Mouse (Mus musculus): ENCODE data around the gene Acaca. TPM values are rescaled to one million over a fixed set of nuclear protein-coding genes. Genes with fewer than 3 reads are reported as not detected.

Acaca gene
- polyA plus RNA-seq, 1 experiment: 29.9 TPM

- H3K79me3 ChIP-seq (ENCODE audit: low read depth): no peaks in the 10 kb centered on the region
- no peak for TF ChIP-seq MAX (IDR thresholded peaks at IDR 0.05)
- no peaks in the 10 kb centered on the region for H3K27me3 ChIP-seq (ENCODE audit: control insufficient read depth, insufficient read depth, insufficient read length)
- no peak overlapping the region for H3ac ChIP-seq (ENCODE audit: control insufficient read depth, insufficient read length, low read depth)
- no peak overlapping the region for H3K4me3 ChIP-seq (ENCODE audit: insufficient read depth, poor library complexity, severe bottlenecking)
- peaks cover 65% of the 10 kb centered on the region for H3K36me3 ChIP-seq (ENCODE audit: control insufficient read depth, insufficient read depth)
- no peaks in the 10 kb centered on the region for H3K79me2 ChIP-seq (ENCODE audit: control insufficient read depth, insufficient read depth)
Measured at GRCm38 (mm10) chr11:84270511-84270910, 141.0 kb downstream of the Acaca start.

GRCm38 (mm10) chr11:84271948-84272347 is 142.5 kb downstream of the Acaca start:
- H3K27me3 ChIP-seq (ENCODE audit: control insufficient read depth, insufficient read depth, insufficient read length): no peaks in the 10 kb centered on the region
- no peaks in the 10 kb centered on the region for H3K79me3 ChIP-seq (ENCODE audit: low read depth)
- no peak overlapping the region for H3K4me3 ChIP-seq (ENCODE audit: insufficient read depth, poor library complexity, severe bottlenecking)
- TF ChIP-seq CTCF (IDR thresholded peaks at IDR 0.05; ENCODE audit: control insufficient read depth, insufficient read depth, insufficient read length) (no peak), MYOG (IDR thresholded peaks at IDR 0.05; ENCODE audit: control insufficient read depth, extremely low read depth, insufficient read length) (no peak), FOSL1 (IDR thresholded peaks at IDR 0.05; ENCODE audit: insufficient read depth, low read length, poor library complexity, severe bottlenecking) (no peak), MYOD1 (IDR thresholded peaks at IDR 0.05; ENCODE audit: control insufficient read depth, insufficient read length, low read depth) (no peak), MAX (IDR thresholded peaks at IDR 0.05) (no peak), CEBPB (IDR thresholded peaks at IDR 0.05; ENCODE audit: low read depth) (no peak), USF1 (IDR thresholded peaks at IDR 0.05; ENCODE audit: low read depth) (no peak)
- peaks cover 51% of the 10 kb centered on the region for H3K36me3 ChIP-seq (ENCODE audit: control insufficient read depth, insufficient read depth)
- no peaks in the 10 kb centered on the region for H3K79me2 ChIP-seq (ENCODE audit: control insufficient read depth, insufficient read depth)
- H3ac ChIP-seq (ENCODE audit: control insufficient read depth, insufficient read length, low read depth): no peak overlapping the region

GRCm38 (mm10) chr11:84272574-84272973 is 143.1 kb downstream of the Acaca start:
- Histone ChIP-seq H3ac (ENCODE audit: control insufficient read depth, insufficient read length, low read depth) (no peak overlapping the region), H3K36me3 (ENCODE audit: control insufficient read depth, insufficient read depth) (peaks cover 53% of the 10 kb centered on the region), H3K4me3 (ENCODE audit: insufficient read depth, poor library complexity, severe bottlenecking) (no peak overlapping the region), H3K79me2 (ENCODE audit: control insufficient read depth, insufficient read depth) (no peaks in the 10 kb centered on the region), H3K79me3 (ENCODE audit: low read depth) (no peaks in the 10 kb centered on the region), H3K27me3 (ENCODE audit: control insufficient read depth, insufficient read depth, insufficient read length) (no peaks in the 10 kb centered on the region)
- TF ChIP-seq MAX (IDR thresholded peaks at IDR 0.05) (no peak), FOSL1 (IDR thresholded peaks at IDR 0.05; ENCODE audit: insufficient read depth, low read length, poor library complexity, severe bottlenecking) (no peak), MYOG (IDR thresholded peaks at IDR 0.05; ENCODE audit: control insufficient read depth, extremely low read depth, insufficient read length) (no peak), CTCF (IDR thresholded peaks at IDR 0.05; ENCODE audit: control insufficient read depth, insufficient read depth, insufficient read length) (no peak), CEBPB (IDR thresholded peaks at IDR 0.05; ENCODE audit: low read depth) (no peak), MYOD1 (IDR thresholded peaks at IDR 0.05; ENCODE audit: control insufficient read depth, insufficient read length, low read depth) (no peak), USF1 (IDR thresholded peaks at IDR 0.05; ENCODE audit: low read depth) (no peak)

- TF ChIP-seq MAX (IDR thresholded peaks at IDR 0.05) (no peak), MYOG (IDR thresholded peaks at IDR 0.05; ENCODE audit: control insufficient read depth, extremely low read depth, insufficient read length) (no peak), CEBPB (IDR thresholded peaks at IDR 0.05; ENCODE audit: low read depth) (no peak), CTCF (IDR thresholded peaks at IDR 0.05; ENCODE audit: control insufficient read depth, insufficient read depth, insufficient read length) (no peak), MYOD1 (IDR thresholded peaks at IDR 0.05; ENCODE audit: control insufficient read depth, insufficient read length, low read depth) (no peak), USF1 (IDR thresholded peaks at IDR 0.05; ENCODE audit: low read depth) (no peak), FOSL1 (IDR thresholded peaks at IDR 0.05; ENCODE audit: insufficient read depth, low read length, poor library complexity, severe bottlenecking) (no peak)
- Histone ChIP-seq H3K36me3 (ENCODE audit: control insufficient read depth, insufficient read depth) (peaks cover 54% of the 10 kb centered on the region), H3K4me3 (ENCODE audit: insufficient read depth, poor library complexity, severe bottlenecking) (no peak overlapping the region), H3K79me3 (ENCODE audit: low read depth) (no peaks in the 10 kb centered on the region), H3K79me2 (ENCODE audit: control insufficient read depth, insufficient read depth) (no peaks in the 10 kb centered on the region), H3ac (ENCODE audit: control insufficient read depth, insufficient read length, low read depth) (no peak overlapping the region), H3K27me3 (ENCODE audit: control insufficient read depth, insufficient read depth, insufficient read length) (no peaks in the 10 kb centered on the region)
Measured at GRCm38 (mm10) chr11:84276979-84277378, 147.5 kb downstream of the Acaca start.

- Histone ChIP-seq H3K79me3 (ENCODE audit: low read depth) (no peaks in the 10 kb centered on the region), H3K36me3 (ENCODE audit: control insufficient read depth, insufficient read depth) (peaks cover 56% of the 10 kb centered on the region), H3K4me3 (ENCODE audit: insufficient read depth, poor library complexity, severe bottlenecking) (no peak overlapping the region), H3K79me2 (ENCODE audit: control insufficient read depth, insufficient read depth) (no peaks in the 10 kb centered on the region), H3ac (ENCODE audit: control insufficient read depth, insufficient read length, low read depth) (no peak overlapping the region), H3K27me3 (ENCODE audit: control insufficient read depth, insufficient read depth, insufficient read length) (no peaks in the 10 kb centered on the region)
- TF ChIP-seq CEBPB (IDR thresholded peaks at IDR 0.05; ENCODE audit: low read depth) (no peak), FOSL1 (IDR thresholded peaks at IDR 0.05; ENCODE audit: insufficient read depth, low read length, poor library complexity, severe bottlenecking) (no peak)
Measured at GRCm38 (mm10) chr11:84281280-84281679, 151.8 kb downstream of the Acaca start.

- no peak for TF ChIP-seq MYOD1 (IDR thresholded peaks at IDR 0.05; ENCODE audit: control insufficient read depth, insufficient read length, low read depth)
- Histone ChIP-seq H3K79me3 (ENCODE audit: low read depth) (no peaks in the 10 kb centered on the region), H3K27me3 (ENCODE audit: control insufficient read depth, insufficient read depth, insufficient read length) (no peaks in the 10 kb centered on the region), H3K79me2 (ENCODE audit: control insufficient read depth, insufficient read depth) (no peaks in the 10 kb centered on the region), H3K4me3 (ENCODE audit: insufficient read depth, poor library complexity, severe bottlenecking) (no peak overlapping the region), H3ac (ENCODE audit: control insufficient read depth, insufficient read length, low read depth) (no peak overlapping the region), H3K36me3 (ENCODE audit: control insufficient read depth, insufficient read depth) (peaks cover 59% of the 10 kb centered on the region)
Measured at GRCm38 (mm10) chr11:84282944-84283703, 153.7 kb downstream of the Acaca start.
